Mouse (Mus musculus) CH12.LX (cell line): ENCODE measurements around the gene Srp14.

ENCODE experiments used
- BHLHE40 ChIP-seq: IDR thresholded peaks from 2 replicates; pipeline ENCODE4 v1.6.1; 2011; ENCODE audit warnings: mild to moderate bottlenecking, low read depth, low read length, improper control_type of control experiment
- EP300 ChIP-seq: IDR thresholded peaks from 2 replicates; pipeline ENCODE4 v1.6.1; 2011; ENCODE audit warnings: low read length, improper control_type of control experiment
- JUND ChIP-seq: conservative IDR thresholded peaks from 2 replicates; pipeline ENCODE4 v1.6.1; 2011; ENCODE audit warnings: low read depth, low read length, improper control_type of control experiment
- USF1 ChIP-seq: IDR thresholded peaks from 2 replicates; pipeline ENCODE4 v1.6.1; 2014; ENCODE audit warnings: low read depth, mild to moderate bottlenecking, inconsistent platforms, low read length, improper control_type of control experiment

GRCm38 (mm10) chr2:118510447-118511310 lies 31.2 kb upstream of the Srp14 start:
- no peak for TF ChIP-seq BHLHE40
- no peak for TF ChIP-seq JUND
- no peak for TF ChIP-seq EP300
- TF ChIP-seq USF1: no peak
